Mouse (Mus musculus) erythroblast, embryonic 14.5 days (primary cell): ENCODE measurements around the gene Slc48a1.
A peak's percentile ranks its signal among the peaks of the same experiment; 100 is the strongest.

Source experiments
- GATA1 ChIP-seq: IDR thresholded peaks from 2 replicates; pipeline ENCODE4 v1.6.1; 2012; ENCODE audit warnings: low read length, inconsistent platforms, mixed read lengths
- TAL1 ChIP-seq: IDR thresholded peaks from 3 replicates; pipeline ENCODE4 v1.6.1; 2012; ENCODE audit warnings: low read length, inconsistent platforms, mixed read lengths

DNA sequence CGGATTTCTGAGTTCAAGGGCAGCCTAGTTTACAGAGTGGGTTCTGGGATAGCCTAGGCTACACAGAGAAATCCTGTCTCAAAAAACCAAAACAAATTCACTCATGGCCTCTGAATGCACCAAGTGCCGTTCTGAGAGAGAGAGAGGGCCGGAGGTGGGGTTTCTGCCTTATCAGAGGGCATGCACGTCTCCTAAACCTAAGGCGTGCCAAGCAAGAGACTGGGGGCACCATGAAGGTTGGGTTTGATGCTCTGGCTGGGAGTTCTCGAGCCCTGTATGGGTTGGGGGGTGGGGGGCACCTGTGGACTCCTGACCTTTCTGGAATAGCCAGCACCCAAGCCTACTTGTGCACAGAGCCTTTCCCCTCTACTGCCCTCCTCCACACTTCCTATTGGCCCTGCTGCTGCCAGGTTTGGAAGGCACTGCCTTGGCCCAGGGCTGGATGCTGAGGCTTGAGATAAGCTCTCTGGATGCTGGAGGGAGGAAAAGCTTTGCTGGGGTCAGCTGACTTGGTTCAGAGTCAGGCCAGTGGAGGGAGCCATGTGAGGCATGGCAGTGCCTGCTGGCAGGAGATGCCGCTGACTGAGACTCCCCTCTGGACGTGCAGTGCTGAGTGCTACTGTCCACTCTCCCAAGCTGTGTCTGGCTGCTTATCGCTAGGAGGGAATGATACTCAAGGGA is 7.6 kb downstream of the Slc48a1 start:
- TF ChIP-seq TAL1: peak; percentile 53
- peak; percentile 72 for TF ChIP-seq GATA1
